Mouse (Mus musculus) neural tube, embryonic 14.5 days (tissue): ENCODE results near the gene Helz. TPM values are rescaled to one million over a fixed set of nuclear protein-coding genes. Genes with fewer than 3 reads are reported as not detected.

Experiments
- ATAC-seq: fragments of 200-750 bp; cut with Nextera tagmentation; 2 replicates; pipeline ENCODE4 v1.8.0; 2017; ENCODE audit warnings: low read depth, mild to moderate bottlenecking, moderate TSS enrichment, moderate library complexity
- H3K27ac ChIP-seq: fragments of 300-500 bp; sonication (generic); 2 replicates; pipeline ENCODE4 v1.5.1; 2014; ENCODE audit warnings: low read depth, mild to moderate bottlenecking, control low read depth, low read length, moderate library complexity, mixed read lengths
- H3K27me3 ChIP-seq: fragments of 300-500 bp; sonication (generic); 2 replicates; pipeline ENCODE4 v1.6.1; 2014; ENCODE audit warnings: low read length; ENCODE audit not compliant: control insufficient read depth, insufficient read depth
- H3K36me3 ChIP-seq: fragments of 300-500 bp; sonication (generic); 2 replicates; pipeline ENCODE4 v1.6.1; 2014; ENCODE audit warnings: low read length, mixed read lengths; ENCODE audit not compliant: control insufficient read depth, insufficient read depth
- H3K4me1 ChIP-seq: fragments of 300-500 bp; sonication (generic); 2 replicates; pipeline ENCODE4 v1.6.1; 2014; ENCODE audit warnings: low read length; ENCODE audit not compliant: control insufficient read depth, insufficient read depth
- H3K4me2 ChIP-seq: fragments of 300-500 bp; sonication (generic); 2 replicates; pipeline ENCODE4 v1.6.1; 2014; ENCODE audit warnings: mild to moderate bottlenecking, low read depth, low read length, control low read depth
- H3K4me3 ChIP-seq: fragments of 300-500 bp; sonication (generic); 2 replicates; pipeline ENCODE4 v1.5.1; 2014; ENCODE audit warnings: low read depth, low read length, control low read depth, mixed read lengths
- H3K9ac ChIP-seq: fragments of 300-500 bp; sonication (generic); replicated peaks from 2 replicates; pipeline ENCODE4 v1.6.1; 2014; ENCODE audit warnings: low read depth, mild to moderate bottlenecking, control low read depth, low read length, mixed read lengths
- H3K9me3 ChIP-seq: fragments of 300-500 bp; sonication (generic); 2 replicates; pipeline ENCODE4 v1.6.1; 2016; ENCODE audit warnings: low read length; ENCODE audit not compliant: control insufficient read depth
- WGBS: fragments of 180-500 bp; shearing (Covaris S2); extraction: QIAGEN DNeasy Blood & Tissue Kit; methylation state at CpG from one replicate; pipeline ENCODE4 v1.1.7; 2014; 5-methylcytosine and 5-hydroxymethylcytosine counted together
- polyA plus RNA-seq: library from polyadenylated mRNA; unstranded; fragments of >200 nt; fragmentation: Nextera tagmentation; extraction: Ambion mirVana; gene quantifications from 2 replicates; pipeline ENCODE4 v1.2.1, GENCODE M21; 2014

The Helz gene
- polyA plus RNA-seq, 1 experiment from 2014 or later: 21.4 TPM

DNA sequence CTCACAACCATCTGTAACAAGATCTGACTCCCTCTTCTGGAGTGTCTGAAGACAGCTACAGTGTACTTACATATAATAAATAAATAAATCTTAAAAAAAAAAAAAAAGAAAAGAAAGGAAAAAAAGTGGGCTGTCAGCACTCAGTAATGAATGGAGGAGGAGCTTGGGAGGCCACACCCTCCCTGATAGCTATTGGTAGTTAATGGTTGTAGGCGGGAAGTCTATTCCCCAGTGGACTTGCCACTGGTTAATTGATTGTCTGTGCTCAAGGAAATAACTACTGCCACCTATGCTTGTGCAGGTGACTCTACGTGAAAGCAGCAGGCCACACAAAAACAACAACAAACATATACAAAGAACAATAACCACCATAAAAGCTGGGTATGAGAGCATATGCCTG, 31.3 kb upstream of the Helz start:
- Histone ChIP-seq H3K4me3 (no peak overlapping the region), H3K9me3 (no peaks in the 10 kb centered on the region), H3K4me2 (no peak overlapping the region), H3K27ac (no peak overlapping the region), H3K4me1 (no peaks in the 10 kb centered on the region), H3K36me3 (no peaks in the 10 kb centered on the region), H3K9ac (no peak overlapping the region), H3K27me3 (no peaks in the 10 kb centered on the region)
- no peak for ATAC-seq
- 98% methylated on average over 2 of the region's 2 CpGs for WGBS

DNA sequence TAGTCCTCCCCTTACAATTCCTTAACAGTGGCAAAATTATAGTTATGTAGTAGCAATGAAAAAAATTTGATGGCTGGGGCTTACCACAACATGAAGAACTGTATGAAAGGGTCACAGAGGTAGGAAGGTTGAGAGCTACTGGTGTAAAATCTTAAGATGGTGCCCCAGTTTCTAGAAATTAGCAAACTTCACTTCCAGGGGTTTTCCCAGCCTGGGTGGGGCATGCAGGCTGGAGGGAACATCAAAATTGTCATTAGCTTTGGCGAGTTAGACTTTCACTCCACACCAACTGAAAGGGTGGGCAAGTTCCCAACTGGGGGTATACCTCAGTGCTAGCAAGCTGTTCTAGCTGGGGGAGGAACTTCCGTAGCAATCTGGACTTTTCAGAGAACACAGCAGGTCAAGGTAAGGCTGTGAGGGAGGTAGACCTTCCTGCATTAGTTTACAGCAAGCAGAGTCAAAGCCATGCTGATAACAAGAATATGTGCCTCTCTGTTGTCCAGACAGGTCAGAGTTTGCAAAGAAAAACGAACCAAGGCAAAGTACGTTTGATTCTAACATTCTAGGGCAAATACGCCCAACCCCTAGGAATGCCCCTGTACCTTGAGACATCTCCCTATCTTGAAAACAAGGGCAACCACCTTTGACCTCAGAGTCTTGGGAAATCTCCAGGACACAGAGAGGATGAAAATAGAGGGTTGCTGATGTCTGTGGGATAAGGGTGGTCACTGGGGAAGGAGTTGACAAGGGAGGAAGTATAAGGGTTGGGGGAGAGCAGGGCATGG, 28.9 kb upstream of the Helz start:
- Histone ChIP-seq H3K4me3 (no peak overlapping the region), H3K9me3 (no peaks in the 10 kb centered on the region), H3K27me3 (no peaks in the 10 kb centered on the region), H3K4me2 (no peak overlapping the region), H3K4me1 (no peaks in the 10 kb centered on the region), H3K9ac (no peak overlapping the region), H3K36me3 (no peaks in the 10 kb centered on the region), H3K27ac (no peak overlapping the region)
- 85% methylated on average over 5 of the region's 5 CpGs for WGBS
- ATAC-seq: no peak

DNA sequence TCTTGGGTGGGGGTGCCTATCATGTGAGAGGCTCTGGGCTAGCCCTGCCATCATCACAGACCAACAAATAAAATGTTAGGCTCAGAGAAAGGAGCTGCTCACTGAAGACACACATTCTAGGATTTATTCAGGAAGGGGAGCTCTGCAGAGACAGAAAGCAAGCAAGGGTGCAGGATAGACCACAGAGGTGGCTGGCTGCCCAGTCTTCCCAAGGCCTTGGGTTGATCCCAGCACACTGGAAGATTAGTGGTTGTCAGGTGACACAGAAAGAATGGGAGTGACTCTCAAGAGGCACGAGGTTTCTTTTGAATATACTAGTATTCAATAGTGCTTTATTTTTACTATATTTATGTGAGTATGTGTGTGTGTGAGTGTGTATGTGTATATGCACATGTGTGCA, 26.6 kb upstream of the Helz start:
- no peak overlapping the region for H3K9ac ChIP-seq
- no peak overlapping the region for H3K4me2 ChIP-seq
- WGBS: 50% methylated on average over 1 of the region's 1 CpGs
- H3K9me3 ChIP-seq: no peaks in the 10 kb centered on the region
- no peaks in the 10 kb centered on the region for H3K27me3 ChIP-seq
- no peak overlapping the region for H3K27ac ChIP-seq
- H3K4me1 ChIP-seq: no peaks in the 10 kb centered on the region
- no peak overlapping the region for H3K4me3 ChIP-seq
- no peaks in the 10 kb centered on the region for H3K36me3 ChIP-seq
- ATAC-seq: no peak

DNA sequence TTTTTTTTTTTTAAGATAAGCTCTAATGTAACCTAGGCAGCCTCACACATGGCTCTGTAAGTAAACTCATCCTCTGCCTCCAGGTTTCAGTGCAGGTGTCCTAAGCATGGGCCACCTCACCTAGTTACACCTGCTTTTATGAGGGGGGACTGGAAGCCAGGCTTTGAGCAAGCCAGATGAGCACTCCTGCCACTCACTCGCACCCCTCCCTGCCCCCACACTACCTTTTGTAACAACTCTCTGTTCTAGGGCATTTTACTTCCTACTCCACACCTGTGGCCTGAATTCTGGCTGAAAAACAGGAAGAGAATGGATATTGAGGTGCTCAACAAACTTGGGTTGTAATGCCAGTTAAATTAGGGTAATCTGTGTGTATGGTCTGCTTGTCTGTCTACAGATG, 22.8 kb upstream of the Helz start:
- Histone ChIP-seq H3K9me3 (no peaks in the 10 kb centered on the region), H3K4me2 (no peak overlapping the region), H3K4me1 (no peaks in the 10 kb centered on the region), H3K27ac (no peak overlapping the region), H3K27me3 (no peaks in the 10 kb centered on the region), H3K36me3 (no peaks in the 10 kb centered on the region), H3K9ac (no peak overlapping the region), H3K4me3 (no peak overlapping the region)
- WGBS: 68% methylated on average over 1 of the region's 1 CpGs
- ATAC-seq: no peak

DNA sequence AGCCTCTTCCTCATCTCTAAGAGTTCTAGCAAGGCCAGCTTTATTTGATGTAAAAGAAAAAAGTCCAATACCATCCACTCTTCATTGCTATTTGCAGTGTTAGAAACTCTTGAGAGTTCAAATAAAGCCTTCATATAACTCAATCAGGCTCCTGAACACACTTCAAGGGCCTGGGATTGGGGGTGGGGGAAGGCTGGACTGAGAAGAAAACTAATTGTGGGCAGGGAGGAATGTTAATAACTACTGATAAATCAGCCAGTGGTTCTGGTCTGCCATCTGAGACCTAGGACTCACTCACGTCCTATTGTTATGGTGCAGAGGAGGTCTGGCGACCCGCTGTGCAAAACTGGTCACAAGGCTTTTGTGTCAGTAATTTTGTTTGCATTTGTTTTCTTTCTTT, 20.1 kb upstream of the Helz start:
- no peaks in the 10 kb centered on the region for H3K36me3 ChIP-seq
- H3K27ac ChIP-seq: no peak overlapping the region
- H3K27me3 ChIP-seq: no peaks in the 10 kb centered on the region
- H3K9ac ChIP-seq: no peak overlapping the region
- 7% methylated on average over 3 of the region's 3 CpGs for WGBS
- no peak overlapping the region for H3K4me2 ChIP-seq
- H3K4me3 ChIP-seq: no peak overlapping the region
- H3K9me3 ChIP-seq: no peaks in the 10 kb centered on the region
- no peaks in the 10 kb centered on the region for H3K4me1 ChIP-seq
- no peak for ATAC-seq

DNA sequence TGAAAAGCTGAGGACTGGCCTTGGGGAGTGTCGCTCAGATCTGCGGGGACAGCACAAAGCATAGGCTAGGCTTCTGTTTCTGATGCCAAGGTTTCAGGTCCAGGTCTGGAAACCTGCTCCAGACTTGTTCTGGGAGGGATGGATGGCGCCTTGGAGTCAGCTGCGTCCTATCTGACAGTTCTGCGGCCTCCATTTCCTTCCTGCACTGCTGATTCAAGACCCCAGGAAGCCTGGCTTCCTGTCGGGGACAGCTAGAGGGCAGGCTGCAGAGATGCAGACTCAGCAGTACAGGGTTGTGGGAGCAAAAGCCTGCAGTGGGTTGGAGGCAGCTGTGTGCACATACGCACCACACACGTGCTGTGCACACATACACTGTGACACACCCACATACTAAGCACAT, 18.4 kb upstream of the Helz start:
- H3K36me3 ChIP-seq: no peaks in the 10 kb centered on the region
- no peaks in the 10 kb centered on the region for H3K27me3 ChIP-seq
- no peak for ATAC-seq
- no peaks in the 10 kb centered on the region for H3K9me3 ChIP-seq
- H3K4me1 ChIP-seq: no peaks in the 10 kb centered on the region
- H3K4me3 ChIP-seq: no peak overlapping the region
- WGBS: 40% methylated on average over 8 of the region's 8 CpGs
- H3K27ac ChIP-seq: no peak overlapping the region
- H3K4me2 ChIP-seq: no peak overlapping the region
- no peak overlapping the region for H3K9ac ChIP-seq

DNA sequence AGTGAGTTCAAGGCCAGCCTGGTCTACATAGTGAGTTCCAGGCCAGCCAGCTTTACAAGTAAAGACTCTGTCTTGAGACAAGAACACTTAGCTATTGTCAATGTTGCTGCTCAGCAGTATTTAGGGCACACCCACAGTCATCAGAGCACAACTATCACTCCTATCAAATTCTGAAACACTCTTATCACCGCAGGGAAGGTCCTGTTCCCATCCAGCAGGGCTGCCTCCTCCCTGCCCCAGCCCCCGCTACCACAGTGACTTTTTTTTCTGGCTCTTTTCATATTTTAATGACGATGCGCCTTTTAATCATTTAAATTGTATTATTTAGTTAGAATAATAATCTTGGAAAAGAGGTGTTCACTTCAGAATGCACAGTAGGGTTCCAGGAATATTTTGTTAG, 16.3 kb upstream of the Helz start:
- Histone ChIP-seq H3K27ac (no peak overlapping the region), H3K9ac (no peak overlapping the region), H3K4me1 (no peaks in the 10 kb centered on the region), H3K4me3 (no peak overlapping the region), H3K9me3 (no peaks in the 10 kb centered on the region), H3K36me3 (no peaks in the 10 kb centered on the region), H3K27me3 (no peaks in the 10 kb centered on the region), H3K4me2 (no peak overlapping the region)
- no peak for ATAC-seq
- 74% methylated on average over 4 of the region's 4 CpGs for WGBS

DNA sequence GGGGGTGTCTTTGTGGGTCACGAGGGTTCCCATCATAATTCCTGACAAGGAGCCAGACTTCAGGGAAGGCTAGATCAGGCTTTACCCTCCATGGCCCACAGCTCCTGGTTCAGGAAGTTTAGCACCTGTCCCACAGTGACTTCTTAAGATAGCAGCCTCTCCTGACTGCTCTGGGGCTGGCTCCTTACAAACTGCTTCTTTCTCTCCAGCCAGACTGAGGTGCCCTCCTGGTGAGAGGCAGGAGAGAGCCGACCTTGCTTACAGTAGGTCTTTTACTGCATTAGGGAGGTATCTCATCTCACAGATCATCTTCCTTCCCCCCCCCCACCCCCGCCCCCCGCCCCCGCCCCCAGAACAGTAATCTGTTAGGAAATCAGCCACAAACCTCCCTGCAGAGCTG, 15.5 kb upstream of the Helz start:
- WGBS: 50% methylated on average over 5 of the region's 5 CpGs
- Histone ChIP-seq H3K9me3 (no peaks in the 10 kb centered on the region), H3K9ac (no peak overlapping the region), H3K4me3 (no peak overlapping the region), H3K4me2 (no peak overlapping the region), H3K27me3 (no peaks in the 10 kb centered on the region), H3K27ac (no peak overlapping the region), H3K4me1 (no peaks in the 10 kb centered on the region), H3K36me3 (no peaks in the 10 kb centered on the region)
- ATAC-seq: no peak

DNA sequence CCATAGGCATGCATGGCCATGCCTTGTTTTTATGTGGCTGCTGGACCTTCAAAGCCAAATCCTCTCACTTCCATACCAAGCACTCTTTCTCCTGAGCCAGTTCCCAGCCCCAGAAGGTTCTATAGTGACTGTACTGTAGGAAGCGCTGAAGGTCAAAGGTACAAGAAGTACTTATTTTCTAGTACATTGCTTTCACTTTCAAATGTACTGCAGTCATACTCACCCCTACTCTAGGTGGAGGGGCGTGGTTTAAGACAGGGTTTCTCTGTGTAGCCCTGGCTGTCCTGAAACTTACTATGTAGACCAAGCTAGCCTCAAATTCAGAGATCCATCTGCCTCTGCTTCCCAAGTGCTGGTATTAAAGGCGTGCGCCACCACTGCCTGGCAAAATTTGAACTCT, 8.7 kb upstream of the Helz start:
- Histone ChIP-seq H3K27ac (no peak overlapping the region), H3K9ac (no peak overlapping the region), H3K9me3 (no peaks in the 10 kb centered on the region), H3K36me3 (no peaks in the 10 kb centered on the region), H3K4me3 (no peak overlapping the region), H3K4me1 (no peaks in the 10 kb centered on the region), H3K27me3 (no peaks in the 10 kb centered on the region), H3K4me2 (no peak overlapping the region)
- WGBS: 93% methylated on average over 4 of the region's 4 CpGs
- no peak for ATAC-seq
